Mouse (Mus musculus) adrenal gland, postnatal 4 days (tissue): ENCODE data around the gene Rapgef3. TPM values are rescaled to one million over a fixed set of nuclear protein-coding genes. Genes with fewer than 3 reads are reported as not detected.

Experiments
- DNase-seq, 2 experiments: peaks; one replicate each; pipeline ENCODE4 v3.0.0; 2021 to 2022; ENCODE audit warnings: low spot score in 2 of 2, mixed read lengths in 2 of 2
- total RNA-seq, 2 experiments: library from RNA; stranded (reverse); gene quantifications; 2 replicates each; pipeline ENCODE4 v1.2.3; 2021

Gene Rapgef3
- total RNA-seq, 2 experiments from 2014 or later = 19.2 to 27.9 TPM

- DNase-seq = no peak
Observed at GRCm38 (mm10) chr15:97723536-97724345, 44.0 kb downstream of the Rapgef3 start.

DNA sequence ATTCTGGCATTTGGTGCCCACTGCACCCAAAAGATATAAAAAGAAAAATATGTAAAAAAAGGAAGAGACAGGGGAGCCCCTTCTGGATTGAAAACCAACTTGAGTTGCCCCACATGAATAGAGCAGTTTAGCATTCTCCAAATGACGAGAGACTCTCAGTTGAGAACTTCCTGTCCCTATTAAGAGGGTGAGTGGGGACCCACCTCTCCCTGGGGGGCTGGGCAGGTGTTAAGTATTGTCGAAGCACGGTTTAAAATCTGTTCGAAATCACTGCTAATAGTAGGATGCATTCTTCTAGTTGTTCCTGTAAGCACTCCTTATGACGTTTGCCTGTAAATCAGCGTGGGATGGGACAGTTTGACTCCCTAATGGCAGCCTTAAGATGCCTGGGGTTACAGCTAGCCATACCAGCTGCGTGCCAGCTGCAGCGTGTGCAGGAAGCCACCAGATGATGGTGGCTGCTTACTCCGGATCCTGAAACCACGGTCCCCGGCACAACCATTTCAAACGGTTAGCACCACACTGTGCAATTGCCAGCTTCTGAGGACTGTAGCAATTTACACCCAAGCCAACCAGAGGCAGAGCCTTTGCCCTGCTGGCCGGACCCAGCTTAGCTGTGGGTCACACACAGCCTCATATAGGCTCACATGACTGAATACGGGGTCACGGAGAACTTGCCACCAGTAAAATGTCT, 46.6 kb downstream of the Rapgef3 start:
- DNase-seq = no peak

- no peak for DNase-seq
Observed at GRCm38 (mm10) chr15:97720026-97720675, 47.6 kb downstream of the Rapgef3 start.

DNA sequence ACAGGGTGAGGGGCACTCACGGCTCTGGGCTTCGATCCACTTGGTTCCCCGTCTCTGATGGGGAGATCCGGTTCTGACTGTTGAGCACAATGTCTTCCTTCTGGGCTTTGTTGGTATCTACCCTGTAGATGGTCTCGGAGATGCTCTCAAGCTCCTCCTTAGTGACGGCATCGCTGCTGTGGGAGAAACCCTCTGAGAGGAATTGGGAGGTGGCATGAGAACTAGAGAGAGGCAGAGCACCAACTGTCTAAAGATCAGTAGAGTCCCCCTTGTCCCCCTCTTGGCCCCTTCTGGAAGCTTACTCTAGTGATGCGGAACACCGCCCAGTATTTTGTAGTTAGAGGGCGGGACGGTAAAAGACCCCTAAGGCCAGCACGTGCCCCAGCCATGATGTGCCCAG, 48.3 kb downstream of the Rapgef3 start:
- no peak for DNase-seq

- DNase-seq = no peak
Observed at GRCm38 (mm10) chr15:97718535-97719155, 49.1 kb downstream of the Rapgef3 start.

DNA sequence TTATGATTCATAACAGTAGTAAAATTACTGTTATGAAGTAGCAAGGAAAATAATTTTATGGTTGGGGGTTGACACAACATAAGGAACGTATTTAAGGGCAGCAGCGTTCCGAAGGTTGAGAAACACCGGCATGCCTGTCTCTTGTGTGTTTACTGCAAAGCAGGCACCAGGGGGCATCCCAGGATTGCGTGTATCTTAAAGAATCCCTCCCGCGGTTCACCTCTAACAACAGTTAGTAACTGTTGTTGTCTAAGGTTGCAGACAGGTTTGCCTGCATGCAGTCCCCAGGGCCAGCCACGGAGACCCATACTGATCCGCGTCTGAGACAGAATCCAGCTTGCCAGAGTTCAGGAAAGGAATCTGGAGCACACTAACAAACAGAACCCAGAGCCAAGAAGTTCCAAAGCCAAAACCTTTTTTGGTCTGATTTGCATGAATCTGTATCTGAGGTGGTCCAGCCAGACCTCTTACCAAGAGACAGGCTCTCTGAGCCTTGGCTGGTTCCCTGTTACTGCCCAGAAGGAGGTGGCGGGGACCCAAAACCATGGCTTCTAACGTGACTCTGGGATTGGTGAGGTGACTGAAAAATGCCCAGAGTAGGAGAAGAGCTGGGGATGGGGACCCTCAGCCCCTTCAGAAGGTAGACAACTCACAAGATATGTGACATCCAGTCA, 49.8 kb downstream of the Rapgef3 start:
- DNase-seq = peak; percentile 38 to 43

- DNase-seq = no peak
Observed at GRCm38 (mm10) chr15:97716782-97717181, 51.0 kb downstream of the Rapgef3 start.

DNA sequence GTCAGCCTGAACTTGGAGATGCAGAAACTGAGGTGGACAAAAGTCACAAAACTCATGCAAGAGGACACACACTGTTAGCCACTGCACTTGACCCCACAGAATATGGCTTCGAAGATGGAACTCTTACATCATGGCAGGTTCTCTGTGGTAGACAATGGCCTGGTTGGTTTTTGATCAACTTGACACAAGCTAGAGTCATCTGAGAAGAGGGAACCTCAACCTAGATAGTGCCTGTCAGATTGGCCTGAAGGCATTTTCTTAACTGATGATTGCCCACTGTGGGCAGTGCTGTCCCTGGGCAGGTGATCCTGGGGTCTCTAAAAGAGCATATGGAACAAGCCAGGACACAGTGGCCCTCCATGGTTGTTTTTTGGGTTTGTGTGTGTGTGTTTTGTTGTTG, 52.0 kb downstream of the Rapgef3 start:
- DNase-seq = no peak

- no peak for DNase-seq
Observed at GRCm38 (mm10) chr15:97715083-97715482, 52.7 kb downstream of the Rapgef3 start.

- no peak for DNase-seq
Observed at GRCm38 (mm10) chr15:97712546-97712945, 55.2 kb downstream of the Rapgef3 start.

DNA sequence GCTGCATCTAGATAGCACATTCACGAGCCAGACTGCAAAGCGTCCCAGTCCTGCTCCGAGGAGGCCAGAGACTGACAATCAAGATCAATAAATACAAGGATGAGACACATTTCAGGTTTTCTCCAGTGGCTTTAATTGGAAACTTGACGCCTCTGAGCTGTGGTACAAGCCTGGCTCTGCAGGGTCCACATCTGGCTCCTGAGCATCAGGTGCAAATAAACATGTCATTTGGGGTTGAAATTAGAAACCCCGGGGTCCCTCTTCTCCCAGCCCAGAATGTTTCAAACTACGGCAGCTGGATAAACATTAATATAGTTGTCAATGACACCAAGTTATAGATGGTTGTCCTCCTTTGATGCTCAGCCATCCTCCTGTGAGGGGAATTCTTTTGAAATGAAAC, 56.9 kb downstream of the Rapgef3 start:
- DNase-seq = no peak

DNA sequence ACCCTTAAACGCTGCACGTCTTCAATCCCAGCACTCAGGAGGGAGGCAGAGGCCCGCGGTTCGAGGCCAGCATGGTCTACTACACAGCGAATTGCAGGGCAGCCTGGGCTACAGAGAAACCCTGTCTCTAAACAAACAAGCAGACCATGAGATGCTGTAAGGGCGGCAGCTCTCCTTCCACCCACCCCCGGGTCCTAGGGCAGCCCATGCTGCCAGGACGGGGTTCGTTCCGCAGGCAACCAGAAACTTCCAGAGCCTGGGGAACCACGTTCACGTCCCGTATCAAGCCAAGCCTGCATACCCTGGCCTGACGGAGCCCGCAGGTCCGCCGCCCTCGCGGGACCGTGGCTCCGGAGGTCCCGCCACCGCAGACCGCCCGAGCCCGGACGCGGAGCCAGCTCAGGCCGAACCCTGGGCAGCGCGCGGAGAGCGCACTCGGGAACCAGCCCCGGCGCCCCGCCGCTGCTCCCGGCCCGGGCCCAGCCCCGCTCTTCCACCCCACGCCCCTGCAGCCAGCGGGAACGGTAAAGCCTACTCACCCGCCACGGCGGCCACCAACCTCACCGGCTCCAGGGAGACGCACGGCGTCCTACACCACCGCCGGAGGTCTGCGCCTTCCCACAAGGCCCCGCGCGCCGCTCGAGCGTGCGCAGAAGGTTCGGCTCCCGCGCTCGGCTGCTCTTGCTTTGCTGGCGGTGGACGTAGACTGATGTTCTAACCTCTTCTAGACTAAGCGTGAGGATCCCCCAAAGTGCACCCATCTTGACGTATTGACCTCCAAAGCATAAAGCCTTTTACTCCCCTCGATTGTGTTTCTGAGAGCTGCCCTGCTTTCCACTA, 62.3 kb downstream of the Rapgef3 start, which contains the start of gene Rpap3:
Gene Rpap3 (minus strand): TSS at position 615 of the 840 bp plus-strand sequence.
- DNase-seq = peak; percentile 77 to 78

DNA sequence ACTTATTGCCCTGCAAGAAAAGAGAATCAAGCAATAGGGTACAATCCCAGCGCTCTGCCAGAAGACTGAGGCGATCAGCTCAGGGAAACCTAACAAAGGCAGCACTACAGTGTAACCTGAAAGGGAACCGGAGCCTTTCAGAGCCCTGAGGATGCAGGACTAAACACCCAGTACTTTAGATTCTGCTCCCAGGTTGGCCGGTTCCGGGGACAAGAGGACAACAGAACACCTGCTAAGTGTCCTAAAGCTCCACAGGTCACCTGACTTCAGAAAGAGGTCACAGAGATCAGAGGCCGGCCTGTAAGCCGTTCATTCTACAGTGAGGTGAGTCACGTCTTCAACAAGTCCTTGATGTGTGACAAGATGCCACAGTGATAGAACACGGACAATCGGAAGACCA, 71.2 kb downstream of the Rapgef3 start:
- no peak for DNase-seq

Other genes starting within 250 kb of the Rapgef3 start
- 10 to 100 TPM; 25.6 to 26.9 TPM for gene Rpap3, start 62.1 kb downstream of the Rapgef3 start, total RNA-seq
- 1 to 10 TPM in 1 of 2 experiments, under 1 TPM in 1; 0.95 to 1.1 TPM for gene Endou, start 36.6 kb downstream of the Rapgef3 start, total RNA-seq
- gene Slc48a1, start 10.5 kb upstream of the Rapgef3 start, total RNA-seq = 10 to 100 TPM; 83.0 to 91.7 TPM
- gene Hdac7, start 76.5 kb upstream of the Rapgef3 start, total RNA-seq = 100 to 1,000 TPM; 116 to 120 TPM
- 10 to 100 TPM in 1 of 2 experiments, 1 to 10 TPM in 1; 3.8 to 13.3 TPM for gene Vdr, start 142.7 kb upstream of the Rapgef3 start, total RNA-seq
- 10 to 100 TPM; 69.8 to 70.7 TPM for gene Tmem106c, start 196.2 kb upstream of the Rapgef3 start, total RNA-seq
- 1 to 10 TPM; 3.8 TPM for gene Col2a1, start 236.7 kb upstream of the Rapgef3 start, total RNA-seq